Mouse (Mus musculus) 3T3-L1 (cell line): ENCODE data around the gene Cntf.

Source experiments
- DNase-seq: peaks from one replicate; pipeline ENCODE4 v3.0.0-alpha.2; 2015; ENCODE audit warnings: low read depth, low spot score

The Cntf gene

GRCm38 (mm10) chr19:12765308-12765707 lies at the start of gene Cntf:
TSS of gene Cntf (minus strand) at chr19:12765632.
- DNase-seq, result peak; percentile 29

GRCm38 (mm10) chr19:12813883-12814282 lies 48.5 kb upstream of the Cntf start:
- no peak for DNase-seq

- DNase-seq, result no peak
These were observed 47.4 kb upstream of the Cntf start for GRCm38 (mm10) chr19:12812644-12813364.

- DNase-seq, result peak; percentile 60
These were observed 40.8 kb upstream of the Cntf start for GRCm38 (mm10) chr19:12806214-12806613.

GRCm38 (mm10) chr19:12805730-12806129 lies 40.3 kb upstream of the Cntf start:
- peak; percentile 88 for DNase-seq

DNA sequence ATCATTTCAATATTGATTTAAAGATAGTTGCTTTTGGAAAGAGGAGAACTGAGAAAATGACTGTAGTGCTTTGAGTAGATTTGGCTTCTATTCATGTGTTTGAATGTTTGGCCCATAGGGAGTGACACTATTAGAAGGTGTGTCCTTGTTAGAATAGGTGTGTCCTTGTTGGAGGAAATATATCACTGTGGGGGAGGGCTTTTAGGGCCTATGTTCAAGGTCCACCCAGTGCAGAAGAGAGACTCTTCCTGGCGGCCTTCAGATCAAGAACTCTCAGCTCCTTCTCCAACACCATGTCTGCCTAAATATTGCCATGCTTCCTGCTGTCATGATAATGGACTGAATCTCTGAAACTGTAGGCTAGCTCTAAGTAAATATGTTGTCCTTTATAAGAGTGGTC lies 38.8 kb upstream of the Cntf start:
- DNase-seq, result no peak

DNA sequence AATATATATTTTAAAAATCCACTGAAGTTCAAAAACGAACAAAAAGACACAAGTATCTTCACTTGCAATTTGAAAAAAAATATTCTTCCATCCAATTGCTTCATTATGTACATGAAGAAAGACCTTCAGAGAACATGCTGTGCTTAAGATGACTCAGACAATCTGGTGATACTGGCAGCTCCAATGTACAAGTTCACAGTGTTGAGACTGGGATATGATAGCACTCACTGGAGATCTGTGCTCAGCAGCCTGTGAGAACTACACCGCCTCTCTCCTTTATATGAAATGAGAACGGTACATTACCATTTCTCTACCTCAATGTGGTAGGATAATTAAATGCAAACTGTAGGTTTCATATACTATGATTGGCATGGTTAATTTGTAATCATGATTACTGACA lies 37.4 kb upstream of the Cntf start:
- DNase-seq, result no peak

DNA sequence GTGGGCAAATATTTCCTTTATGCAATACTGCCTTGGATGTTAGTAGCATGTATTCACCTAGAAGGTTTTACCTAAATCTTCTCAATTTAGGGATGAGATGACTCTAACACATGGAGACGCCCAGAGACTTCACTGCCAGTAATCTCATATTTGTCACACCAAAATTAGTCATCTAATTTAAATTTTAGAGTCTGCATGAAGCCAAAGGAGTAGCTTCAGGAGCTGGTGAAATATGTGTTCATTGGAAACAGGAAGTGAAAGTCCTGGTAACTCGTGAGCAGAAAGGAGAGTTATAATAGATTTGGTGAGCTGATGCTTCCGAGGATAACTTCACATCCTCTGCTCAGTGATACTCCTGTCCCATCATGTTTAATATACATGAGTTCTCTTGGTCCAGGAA lies 35.6 kb upstream of the Cntf start:
- DNase-seq, result no peak

DNA sequence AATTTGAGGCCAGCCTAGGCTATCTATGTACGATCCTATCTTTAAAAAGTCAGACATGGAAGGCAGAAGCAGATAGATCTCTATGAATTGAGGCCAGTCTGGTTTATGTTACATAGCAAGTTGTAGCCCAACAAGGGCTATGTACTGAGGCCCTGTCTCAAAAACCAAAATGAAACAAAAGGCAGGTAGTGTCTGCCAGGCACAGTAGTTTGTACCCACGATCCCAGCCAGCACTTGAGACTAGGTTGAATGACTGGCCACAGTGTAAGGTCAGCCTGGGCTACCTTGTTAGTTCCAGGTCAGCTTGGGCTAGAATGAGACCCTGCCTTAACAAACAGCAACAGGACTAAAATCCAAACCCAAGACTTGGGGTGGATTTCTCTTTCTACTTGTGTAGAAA lies 35.2 kb upstream of the Cntf start:
- no peak for DNase-seq

DNA sequence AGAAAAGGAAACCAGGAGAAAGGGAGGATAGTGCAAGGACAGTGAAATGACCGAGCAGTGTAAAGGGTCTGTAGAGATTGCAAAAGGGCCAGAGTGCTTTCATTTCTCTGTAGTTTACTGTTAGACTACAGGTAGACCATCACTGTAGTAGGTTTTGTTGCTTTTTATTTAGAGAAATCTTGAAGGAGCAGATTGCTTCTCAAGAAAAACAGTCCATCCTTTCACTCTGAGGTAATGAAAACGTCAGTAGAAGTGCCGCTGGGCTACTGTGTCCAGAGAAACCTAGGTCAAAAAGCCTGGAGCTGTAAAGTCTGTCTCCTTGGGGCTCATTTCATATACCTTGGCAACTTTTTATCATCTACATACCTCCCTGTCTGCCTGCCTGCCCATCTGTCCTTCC lies 33.6 kb upstream of the Cntf start:
- DNase-seq, result no peak

DNA sequence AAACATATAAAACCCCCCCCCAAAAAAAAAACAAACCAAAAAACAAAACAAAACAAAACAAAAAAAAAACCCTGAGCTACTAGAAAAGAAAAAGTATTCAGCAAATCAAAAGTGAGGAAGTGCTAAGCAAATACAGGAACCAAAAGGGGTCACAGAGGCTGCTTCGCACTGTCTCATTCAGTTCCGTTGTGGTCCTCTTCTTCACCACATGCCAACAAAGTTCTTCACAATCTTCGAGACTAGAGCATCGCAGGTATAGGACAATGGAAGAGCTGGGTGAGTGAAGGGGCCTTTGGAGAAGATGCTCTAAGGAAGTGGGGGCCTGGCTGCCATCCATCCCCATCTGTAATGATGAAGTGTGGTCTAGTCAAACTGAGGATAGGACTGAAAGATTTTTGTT lies 33.0 kb upstream of the Cntf start:
- no peak for DNase-seq

GRCm38 (mm10) chr19:12797071-12797470 lies 31.6 kb upstream of the Cntf start:
- peak; percentile 80 for DNase-seq

DNA sequence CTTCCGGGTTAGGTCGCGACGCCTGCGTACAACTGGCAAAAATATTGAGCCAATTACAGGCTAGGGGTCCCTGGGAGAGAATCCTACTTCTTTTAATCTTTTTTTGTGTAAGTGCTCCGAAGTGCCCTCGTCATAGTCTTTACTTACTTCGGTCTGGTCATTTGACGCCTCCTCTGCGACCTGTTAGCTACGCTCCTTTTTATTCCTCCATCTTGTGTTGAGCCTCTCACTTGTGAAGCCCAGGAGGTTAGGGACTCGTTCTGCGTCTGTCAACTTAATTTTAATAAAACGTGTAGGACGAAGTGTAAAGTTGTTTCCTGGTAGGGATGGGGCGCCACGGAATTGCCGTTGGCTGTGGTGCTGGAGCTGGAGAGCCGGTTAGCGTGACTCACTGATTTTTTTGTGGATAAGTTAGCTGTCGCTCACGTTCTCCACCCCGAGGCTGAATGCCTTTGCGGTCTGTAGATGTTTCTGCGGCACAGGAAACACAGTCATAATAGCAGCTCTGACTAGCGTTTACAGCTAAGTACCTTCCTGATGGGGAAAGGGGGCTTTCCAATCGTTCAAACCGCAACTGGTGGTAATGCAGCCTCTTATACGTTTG lies 31.0 kb upstream of the Cntf start:
- peak; percentile 98 for DNase-seq

- DNase-seq, result peak; percentile 99
These were observed 30.3 kb upstream of the Cntf start, which contains the start of the genes Zfp91 and Lpxn for GRCm38 (mm10) chr19:12795511-12796327. TSS of gene Zfp91 (minus strand) at chr19:12796126. TSS of gene Lpxn (plus strand) at chr19:12796193.

DNA sequence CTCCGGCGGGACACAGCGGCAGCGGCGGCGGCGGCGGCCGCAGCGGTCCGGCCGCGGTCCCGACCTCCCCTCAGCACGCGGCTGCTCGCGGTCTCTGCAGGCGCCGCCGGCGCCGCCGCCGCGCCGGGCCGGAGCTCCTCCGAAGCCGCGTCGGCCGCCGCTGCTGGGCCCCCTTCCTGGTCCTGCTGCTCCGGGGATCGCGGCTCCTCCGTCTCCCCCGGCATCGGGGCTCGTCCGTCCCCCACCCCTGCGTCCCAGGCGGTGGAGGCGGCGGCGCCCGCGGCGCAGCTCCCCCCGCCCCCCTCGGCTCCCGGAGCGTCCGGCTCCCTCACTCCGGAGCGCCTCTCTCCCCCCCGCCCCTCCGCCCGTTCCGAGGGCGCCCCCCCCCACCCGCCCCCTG lies 29.7 kb upstream of the Cntf start:
- no peak for DNase-seq

- DNase-seq, result peak; percentile 89
These were observed 28.9 kb upstream of the Cntf start for GRCm38 (mm10) chr19:12794056-12795044.

- DNase-seq, result no peak
These were observed 26.9 kb upstream of the Cntf start for GRCm38 (mm10) chr19:12792374-12792773.

GRCm38 (mm10) chr19:12787721-12788120 lies 22.3 kb upstream of the Cntf start:
- no peak for DNase-seq

DNA sequence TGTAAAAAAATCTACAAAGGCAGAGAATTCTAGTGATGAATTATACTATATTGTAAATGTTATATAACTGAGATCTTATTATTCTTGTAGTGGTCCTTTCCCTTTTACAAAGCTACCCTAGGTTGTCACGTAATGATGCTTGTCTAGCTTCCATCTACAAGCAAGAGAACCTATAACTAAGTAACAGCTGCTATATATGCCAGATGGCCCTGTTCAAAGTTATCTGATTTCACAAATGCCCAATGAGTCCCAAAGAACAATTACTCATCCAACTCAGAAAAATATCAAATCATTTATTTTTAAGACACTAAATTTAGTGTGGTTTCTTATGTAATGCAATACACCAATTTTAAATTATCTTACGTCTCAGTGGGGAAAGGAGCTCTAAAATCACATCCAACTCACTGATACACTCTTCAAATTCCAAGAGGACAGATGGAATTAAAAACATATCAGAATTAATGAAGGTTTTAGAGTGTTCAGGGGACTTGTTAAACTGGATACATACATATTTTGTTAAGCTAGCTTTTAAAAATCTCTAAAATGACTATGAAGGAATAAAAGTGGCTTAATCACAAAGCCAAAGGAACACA lies 21.5 kb upstream of the Cntf start:
- DNase-seq, result no peak

DNA sequence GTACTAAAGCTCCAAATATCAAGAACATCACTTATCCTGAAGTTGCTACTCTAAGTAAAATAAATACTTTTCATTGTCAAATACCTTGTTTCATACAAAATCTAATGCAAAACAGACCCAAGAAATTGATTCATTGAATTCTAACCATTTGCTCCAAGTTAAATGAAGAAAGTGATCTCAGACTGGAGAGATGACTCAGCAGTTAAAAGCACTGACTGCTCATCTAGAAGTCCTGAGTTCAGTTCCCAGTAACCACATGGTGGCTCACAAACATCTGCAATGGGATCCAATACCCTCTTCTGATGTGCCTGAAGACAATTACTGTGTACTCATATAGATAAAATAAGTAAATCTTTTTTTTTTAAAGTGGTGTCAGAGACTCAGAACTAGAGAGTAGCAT lies 15.0 kb upstream of the Cntf start:
- peak; percentile 57 for DNase-seq

GRCm38 (mm10) chr19:12770888-12771287 lies 5.5 kb upstream of the Cntf start:
- peak; percentile 94 for DNase-seq
